Mouse (Mus musculus): Measurements from ENCODE around the gene Cfap61.
"Not testable (repeated sequence)": the region's sequence is repeated elsewhere in the genome, so short reads cannot be mapped to it uniquely, and the experiment has no call there.

Cfap61 gene

GRCm38 (mm10) chr2:145934339-145935231 lies at the start of gene Cfap61, which contains the start of gene Crnkl1:
Gene Cfap61 (plus strand): TSS chr2:145934784.
Gene Crnkl1 (minus strand): TSS chr2:145935014.
- DNase-seq (ENCODE audit: low spot score in 2 of 2): peak; percentile 91 to 92

- DNase-seq (ENCODE audit: low spot score in 2 of 2): no peak
Measured at GRCm38 (mm10) chr2:145884913-145885785, 49.4 kb upstream of the Cfap61 start.

- peak; percentile 45 to 64 for DNase-seq (ENCODE audit: low spot score in 2 of 2)
Measured at GRCm38 (mm10) chr2:145887937-145888765, 46.4 kb upstream of the Cfap61 start.

GRCm38 (mm10) chr2:145888766-145889480 lies 45.7 kb upstream of the Cfap61 start:
- no peak for DNase-seq (ENCODE audit: low spot score in 2 of 2)

GRCm38 (mm10) chr2:145890571-145890970 lies 44.0 kb upstream of the Cfap61 start:
- DNase-seq (ENCODE audit: low spot score in 2 of 2): no peak

- no peak for DNase-seq (ENCODE audit: low spot score in 2 of 2)
Measured at GRCm38 (mm10) chr2:145893756-145894155, 40.8 kb upstream of the Cfap61 start.

GRCm38 (mm10) chr2:145898106-145898505 lies 36.5 kb upstream of the Cfap61 start:
- DNase-seq (ENCODE audit: low spot score in 2 of 2): no peak

- not testable (repeated sequence) for DNase-seq (ENCODE audit: low spot score in 2 of 2)
Measured at GRCm38 (mm10) chr2:145900318-145900717, 34.3 kb upstream of the Cfap61 start.

- DNase-seq (ENCODE audit: low spot score in 2 of 2): no peak
Measured at GRCm38 (mm10) chr2:145901861-145902260, 32.7 kb upstream of the Cfap61 start, which contains the start of gene Naa20. Gene Naa20 (plus strand): TSS chr2:145902099.

- DNase-seq (ENCODE audit: low spot score in 2 of 2): peak; percentile 83 to 88
Measured at GRCm38 (mm10) chr2:145903061-145903901, 31.3 kb upstream of the Cfap61 start.

GRCm38 (mm10) chr2:145903983-145904616 lies 30.5 kb upstream of the Cfap61 start:
- DNase-seq (ENCODE audit: low spot score in 2 of 2): no peak

- DNase-seq (ENCODE audit: low spot score in 2 of 2): no peak
Measured at GRCm38 (mm10) chr2:145905156-145905555, 29.4 kb upstream of the Cfap61 start.

- DNase-seq (ENCODE audit: low spot score in 2 of 2): not testable (repeated sequence)
Measured at GRCm38 (mm10) chr2:145905884-145906283, 28.7 kb upstream of the Cfap61 start.

GRCm38 (mm10) chr2:145920941-145921650 lies 13.5 kb upstream of the Cfap61 start:
- DNase-seq (ENCODE audit: low spot score in 2 of 2): no peak

- no peak for DNase-seq (ENCODE audit: low spot score in 2 of 2)
Measured at GRCm38 (mm10) chr2:145936975-145937374, 2.4 kb downstream of the Cfap61 start.

- DNase-seq (ENCODE audit: low spot score in 2 of 2): no peak
Measured at GRCm38 (mm10) chr2:145941403-145941802, 6.8 kb downstream of the Cfap61 start.

GRCm38 (mm10) chr2:145944286-145944685 lies 9.7 kb downstream of the Cfap61 start:
- no peak for DNase-seq (ENCODE audit: low spot score in 2 of 2)

GRCm38 (mm10) chr2:145948402-145948954 lies 13.9 kb downstream of the Cfap61 start:
- no peak for DNase-seq (ENCODE audit: low spot score in 2 of 2)

Measured in frontal cortex, postnatal 14 days (tissue).